Mouse (Mus musculus) forebrain, embryonic 14.5 days (tissue): Measurements from ENCODE around the gene Tmcc1. TPM values are rescaled to one million over a fixed set of nuclear protein-coding genes. Genes with fewer than 3 reads are reported as not detected.

ENCODE experiments used
- ATAC-seq: fragments of 200-750 bp; cut with Nextera tagmentation; 2 replicates; pipeline ENCODE4 v1.8.0; 2017; ENCODE audit warnings: mild to moderate bottlenecking, moderate library complexity
- DNase-seq: peaks from one replicate; pipeline ENCODE4 v3.0.0-alpha.2; 2015; ENCODE audit warnings: low spot score
- H3K27ac ChIP-seq: fragments of 300-500 bp; sonication (generic); 2 replicates; pipeline ENCODE4 v1.5.1; 2014; ENCODE audit warnings: low read depth, mild to moderate bottlenecking, control low read depth, low read length, moderate library complexity
- H3K27me3 ChIP-seq: fragments of 300-500 bp; sonication (generic); replicated peaks from 2 replicates; pipeline ENCODE4 v1.6.1; 2014; ENCODE audit warnings: low read length, control low read depth, mixed read lengths; ENCODE audit not compliant: control insufficient read depth, insufficient read depth
- H3K36me3 ChIP-seq: fragments of 300-500 bp; sonication (generic); 2 replicates; pipeline ENCODE4 v1.6.1; 2014; ENCODE audit warnings: low read length, control low read depth; ENCODE audit not compliant: control insufficient read depth, insufficient read depth
- H3K4me1 ChIP-seq: fragments of 300-500 bp; sonication (generic); 2 replicates; pipeline ENCODE4 v1.6.1; 2014; ENCODE audit warnings: antibody characterized with exemption, low read length, control low read depth; ENCODE audit not compliant: control insufficient read depth, insufficient read depth
- H3K4me2 ChIP-seq: fragments of 300-500 bp; sonication (generic); 2 replicates; pipeline ENCODE4 v1.6.1; 2014; ENCODE audit warnings: mild to moderate bottlenecking, control low read depth, low read length
- H3K4me3 ChIP-seq: fragments of 300-500 bp; sonication (generic); 2 replicates; pipeline ENCODE4 v1.5.1; 2014; ENCODE audit warnings: low read depth, low read length, control low read depth
- H3K9ac ChIP-seq: fragments of 300-500 bp; sonication (generic); 2 replicates; pipeline ENCODE4 v1.6.1; 2014; ENCODE audit warnings: mild to moderate bottlenecking, low read length, control low read depth, moderate library complexity
- H3K9me3 ChIP-seq: fragments of 300-500 bp; sonication (generic); replicated peaks from 2 replicates; pipeline ENCODE4 v1.6.1; 2016; ENCODE audit warnings: low read length, control low read depth, mixed read lengths; ENCODE audit not compliant: control insufficient read depth
- WGBS: fragments of 180-500 bp; shearing (Covaris S2); extraction: QIAGEN DNeasy Blood & Tissue Kit; methylation state at CpG from one replicate; pipeline ENCODE4 v1.1.7; 2014; 5-methylcytosine and 5-hydroxymethylcytosine counted together
- polyA plus RNA-seq: library from polyadenylated mRNA; unstranded; fragments of >200 nt; fragmentation: Nextera tagmentation; extraction: Ambion mirVana; gene quantifications from 2 replicates; pipeline ENCODE4 v1.2.1, GENCODE M21; 2014

The Tmcc1 gene
- polyA plus RNA-seq, 1 experiment from 2014 or later, result 22.7 TPM

DNA sequence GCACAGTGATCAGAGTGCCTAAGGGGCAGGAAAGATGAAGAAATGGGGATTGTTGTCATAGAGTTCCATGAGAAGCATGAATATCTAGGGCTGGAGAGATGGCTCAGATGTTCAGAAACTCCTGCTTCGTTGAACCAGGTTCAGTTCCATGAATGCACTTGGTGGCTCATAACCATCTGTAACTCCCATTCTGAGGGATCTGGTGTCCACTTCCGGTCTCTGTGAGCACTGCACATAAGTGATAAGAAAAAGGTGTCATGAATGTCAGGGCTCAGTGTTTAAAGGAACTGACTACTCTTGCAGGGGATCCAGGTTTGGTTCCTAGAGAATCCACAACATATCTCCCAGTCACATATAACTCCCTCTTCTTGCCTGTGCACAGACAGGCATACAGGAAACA, 6.4 kb upstream of the Tmcc1 start:
- Histone ChIP-seq H3K27ac (no peak overlapping the region), H3K9ac (no peak overlapping the region), H3K27me3 (no peaks in the 10 kb centered on the region), H3K9me3 (no peaks in the 10 kb centered on the region), H3K4me3 (no peak overlapping the region), H3K4me1 (no peaks in the 10 kb centered on the region), H3K4me2 (no peak overlapping the region), H3K36me3 (no peaks in the 10 kb centered on the region)
- ATAC-seq (no peak), DNase-seq (no peak)
- 82% methylated on average over 2 of the region's 2 CpGs for WGBS

DNA sequence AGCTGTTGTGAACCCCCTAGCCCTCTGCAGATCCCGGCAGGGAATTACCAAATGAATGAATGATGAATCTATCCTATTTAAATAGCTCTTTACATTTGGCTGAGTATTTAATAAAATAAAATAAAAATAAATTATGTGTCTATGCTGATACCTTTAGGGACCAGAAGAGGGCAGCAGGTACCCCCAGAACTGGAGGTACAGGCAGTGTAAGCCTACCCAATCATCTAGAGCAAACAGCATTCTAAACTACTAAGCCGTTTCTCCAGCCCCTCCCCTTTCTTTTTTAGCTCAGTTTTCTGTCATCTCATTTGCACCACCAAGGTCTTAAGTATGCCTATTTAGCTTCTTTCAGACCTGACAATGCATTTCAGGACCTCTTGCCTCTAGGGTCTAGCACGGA, 4.9 kb upstream of the Tmcc1 start:
- Histone ChIP-seq H3K36me3 (no peaks in the 10 kb centered on the region), H3K4me1 (no peaks in the 10 kb centered on the region), H3K27me3 (no peaks in the 10 kb centered on the region), H3K4me2 (no peak overlapping the region), H3K9me3 (no peaks in the 10 kb centered on the region), H3K4me3 (no peak overlapping the region), H3K27ac (no peak overlapping the region), H3K9ac (no peak overlapping the region)
- DNase-seq (peak; percentile 46), ATAC-seq (peak; percentile 51; the same call in 1 of the 2 replicates)
- 34% methylated on average over 3 of the region's 3 CpGs for WGBS

DNA sequence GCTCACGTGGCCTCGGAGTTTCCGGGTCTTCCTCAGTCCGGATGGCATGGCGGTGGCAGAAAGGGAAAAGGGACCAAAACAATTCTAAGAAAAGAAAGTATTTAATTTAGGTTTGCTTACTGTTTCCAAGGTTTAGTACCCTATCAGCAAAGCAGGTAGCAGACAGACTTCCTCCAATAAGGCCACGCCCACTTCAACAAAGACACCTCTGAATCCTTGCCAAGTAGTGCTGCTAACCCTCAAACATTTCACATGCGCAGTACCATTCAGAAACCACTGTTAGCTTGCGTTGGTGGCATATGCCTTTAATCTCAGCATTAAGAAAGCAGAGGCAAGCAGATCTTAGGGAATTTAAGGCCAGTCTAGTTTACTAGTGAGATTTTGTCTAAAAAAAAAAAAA, 2.5 kb upstream of the Tmcc1 start:
- WGBS, result 65% methylated on average over 8 of the region's 8 CpGs
- no peaks in the 10 kb centered on the region for H3K27me3 ChIP-seq
- no peak overlapping the region for H3K4me3 ChIP-seq
- no peak overlapping the region for H3K9ac ChIP-seq
- H3K9me3 ChIP-seq, result no peaks in the 10 kb centered on the region
- no peak overlapping the region for H3K27ac ChIP-seq
- H3K4me2 ChIP-seq, result no peak overlapping the region
- no peaks in the 10 kb centered on the region for H3K36me3 ChIP-seq
- DNase-seq, result no peak
- peaks cover 15% of the 10 kb centered on the region for H3K4me1 ChIP-seq
- no peak for ATAC-seq

DNA sequence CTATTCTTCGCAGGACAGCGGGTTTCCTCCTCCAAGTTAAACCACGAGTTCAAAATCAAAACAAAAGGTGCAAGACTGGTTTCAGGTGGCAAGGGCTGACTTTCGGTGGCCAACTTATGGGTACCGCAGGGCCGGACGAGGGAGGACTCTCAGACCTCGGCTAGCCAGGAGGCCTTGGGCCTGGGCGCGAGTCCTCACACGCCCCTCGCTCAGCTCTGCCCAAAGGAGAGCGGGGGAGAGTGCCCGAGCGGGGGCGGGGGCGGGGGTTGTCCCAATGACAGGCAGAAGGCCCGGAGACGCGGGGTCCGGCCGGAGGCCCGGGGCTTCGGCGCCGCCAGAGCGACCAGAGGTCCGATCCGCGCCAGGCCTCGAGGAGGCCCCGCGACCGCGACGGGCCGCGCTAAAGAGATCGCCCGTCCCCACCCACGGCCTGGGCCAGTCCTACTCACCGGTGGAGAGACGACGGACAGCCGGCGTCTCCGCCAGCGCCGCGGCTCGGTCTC, 426 bp downstream of the Tmcc1 start:
- ATAC-seq (peak; percentile 92), DNase-seq (peak; percentile 4)
- no peaks in the 10 kb centered on the region for H3K27me3 ChIP-seq
- peaks cover 18% of the 10 kb centered on the region for H3K4me1 ChIP-seq
- no peaks in the 10 kb centered on the region for H3K9me3 ChIP-seq
- whole genome bisulfite sequencing, result under 1% methylated on average over 26 of the region's 51 CpGs
- H3K9ac ChIP-seq, result peak overlapping the region; percentile 94
- peak overlapping the region; percentile 84 for H3K4me2 ChIP-seq
- H3K36me3 ChIP-seq, result no peaks in the 10 kb centered on the region
- peak overlapping the region; percentile 84 for H3K4me3 ChIP-seq
- H3K27ac ChIP-seq, result peak overlapping the region; percentile 75

DNA sequence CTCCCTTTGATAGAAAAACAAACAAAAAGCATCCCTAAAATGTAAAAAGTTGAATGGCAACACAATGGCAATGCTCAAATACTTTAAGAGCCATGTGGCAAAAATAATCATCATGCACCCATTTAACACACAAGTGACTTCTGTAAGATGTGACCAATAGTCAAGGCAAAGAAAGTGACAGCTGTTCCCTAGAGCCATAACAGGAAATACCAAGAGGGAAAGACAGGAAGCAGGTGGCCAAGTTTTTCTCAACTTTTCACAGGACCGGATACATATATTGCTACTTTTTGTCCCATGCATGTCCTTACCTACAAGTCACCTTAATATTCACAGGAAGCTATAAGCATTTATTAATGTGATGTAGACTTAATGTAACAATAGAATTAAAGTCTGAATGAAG, 3.9 kb downstream of the Tmcc1 start:
- Histone ChIP-seq H3K27ac (no peak overlapping the region), H3K4me3 (no peak overlapping the region), H3K36me3 (peaks cover 2% of the 10 kb centered on the region; the same call in 1 of the 2 replicates), H3K4me1 (peaks cover 18% of the 10 kb centered on the region), H3K9me3 (no peaks in the 10 kb centered on the region), H3K4me2 (no peak overlapping the region), H3K27me3 (no peaks in the 10 kb centered on the region), H3K9ac (no peak overlapping the region)
- no peak for DNase-seq
- 97% methylated on average over 1 of the region's 1 CpGs for WGBS
- no peak for ATAC-seq

DNA sequence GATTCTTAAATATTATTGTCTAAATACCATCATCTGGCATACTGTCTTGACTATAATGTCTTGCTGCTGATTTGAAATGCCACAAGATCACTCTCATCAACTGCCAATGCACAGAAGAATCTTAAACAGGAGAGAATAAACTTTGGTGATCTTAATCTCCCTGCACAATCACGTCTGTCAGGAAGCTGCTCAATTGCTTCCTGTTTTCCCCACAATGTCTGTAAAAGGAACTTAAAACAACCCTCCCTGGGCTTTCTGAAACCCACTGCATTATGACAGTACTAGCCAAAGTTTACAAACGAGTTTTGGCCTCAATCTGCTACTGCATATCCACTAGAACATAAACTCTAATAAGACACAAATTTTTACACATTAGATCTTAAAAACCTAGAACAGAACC, 6.8 kb downstream of the Tmcc1 start:
- Histone ChIP-seq H3K4me2 (no peak overlapping the region), H3K4me1 (peaks cover 10% of the 10 kb centered on the region), H3K27ac (no peak overlapping the region), H3K36me3 (peaks cover 2% of the 10 kb centered on the region; the same call in 1 of the 2 replicates), H3K4me3 (no peak overlapping the region), H3K9ac (no peak overlapping the region), H3K9me3 (no peaks in the 10 kb centered on the region), H3K27me3 (no peaks in the 10 kb centered on the region)
- DNase-seq (no peak), ATAC-seq (no peak)
- 42% methylated on average over 2 of the region's 2 CpGs for WGBS

DNA sequence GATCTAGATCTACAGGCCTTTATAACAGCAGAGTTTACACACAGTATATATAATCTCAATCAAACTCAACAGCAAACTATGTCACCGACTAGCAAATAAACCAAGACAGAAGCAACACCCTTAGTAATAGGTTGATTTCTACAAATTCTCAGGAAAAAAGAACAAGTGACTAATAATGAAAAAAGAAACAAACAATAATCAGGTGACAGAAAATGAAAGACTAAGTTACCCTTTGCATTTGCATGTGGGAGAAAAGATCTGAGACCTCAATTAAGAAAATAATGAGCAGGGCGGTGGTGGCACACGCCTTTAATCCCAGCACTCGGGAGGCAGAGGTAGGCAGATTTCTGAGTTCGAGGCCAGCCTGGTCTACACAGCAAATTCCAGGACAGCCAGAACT, 9.8 kb downstream of the Tmcc1 start:
- DNase-seq (no peak), ATAC-seq (no peak)
- peaks cover 2% of the 10 kb centered on the region; the same call in 1 of the 2 replicates for H3K36me3 ChIP-seq
- H3K4me3 ChIP-seq, result no peak overlapping the region
- H3K4me1 ChIP-seq, result no peaks in the 10 kb centered on the region
- H3K9ac ChIP-seq, result no peak overlapping the region
- H3K4me2 ChIP-seq, result no peak overlapping the region
- H3K27me3 ChIP-seq, result no peaks in the 10 kb centered on the region
- WGBS, result 78% methylated on average over 5 of the region's 5 CpGs
- H3K27ac ChIP-seq, result no peak overlapping the region
- H3K9me3 ChIP-seq, result no peaks in the 10 kb centered on the region

DNA sequence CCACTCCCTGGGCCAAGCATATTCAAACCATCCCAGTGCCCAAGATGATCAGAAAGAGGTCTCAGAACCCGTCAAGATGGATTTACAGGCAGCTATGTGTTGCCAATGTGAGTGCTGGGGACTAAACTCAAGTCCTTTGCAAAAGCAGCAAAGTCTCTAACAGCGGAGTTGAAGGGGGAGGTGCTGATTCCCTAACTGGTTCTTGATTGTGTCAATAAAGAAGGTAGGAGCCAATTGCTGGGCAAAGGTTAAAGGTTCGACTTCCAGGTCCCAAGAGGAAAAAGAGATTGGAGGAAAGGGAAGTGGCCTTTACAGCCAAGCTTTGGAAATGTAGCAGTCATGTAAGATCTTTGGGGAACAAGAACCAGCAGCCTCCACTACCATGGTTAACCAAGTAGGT, 12.6 kb downstream of the Tmcc1 start:
- no peak overlapping the region for H3K9ac ChIP-seq
- H3K27me3 ChIP-seq, result no peaks in the 10 kb centered on the region
- 76% methylated on average over 3 of the region's 3 CpGs for WGBS
- H3K4me2 ChIP-seq, result no peak overlapping the region
- H3K4me1 ChIP-seq, result no peaks in the 10 kb centered on the region
- ATAC-seq (no peak), DNase-seq (no peak)
- H3K4me3 ChIP-seq, result no peak overlapping the region
- peaks cover 2% of the 10 kb centered on the region; the same call in 1 of the 2 replicates for H3K36me3 ChIP-seq
- H3K9me3 ChIP-seq, result no peaks in the 10 kb centered on the region
- H3K27ac ChIP-seq, result no peak overlapping the region

DNA sequence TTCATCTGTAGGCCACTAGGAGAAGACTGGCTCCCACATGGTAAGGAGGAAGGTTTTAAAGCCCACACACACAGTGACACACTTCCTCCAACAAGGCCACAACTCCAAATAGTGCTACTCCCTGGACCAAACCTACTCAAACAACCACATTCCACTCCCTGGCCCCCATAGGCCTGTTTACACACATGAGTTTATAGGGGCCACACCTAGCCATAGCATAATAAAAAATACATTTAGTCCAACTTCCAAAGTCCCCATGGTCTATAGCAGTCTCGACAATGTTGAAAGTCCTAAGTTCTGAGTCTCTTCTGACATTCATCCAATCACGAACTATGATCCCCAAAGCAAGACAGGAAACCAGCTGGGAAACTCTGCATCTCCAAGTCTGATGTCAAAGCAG, 14.9 kb downstream of the Tmcc1 start:
- ATAC-seq (no peak), DNase-seq (no peak)
- Histone ChIP-seq H3K36me3 (no peaks in the 10 kb centered on the region), H3K4me3 (no peak overlapping the region), H3K9me3 (no peaks in the 10 kb centered on the region), H3K9ac (no peak overlapping the region), H3K4me1 (no peaks in the 10 kb centered on the region), H3K27me3 (no peaks in the 10 kb centered on the region), H3K4me2 (no peak overlapping the region), H3K27ac (no peak overlapping the region)
- WGBS, result 96% methylated on average over 2 of the region's 2 CpGs
